Mouse (Mus musculus) midbrain, embryonic 11.5 days (tissue): ENCODE results near the gene Exosc5. TPM values are rescaled to one million over a fixed set of nuclear protein-coding genes. Genes with fewer than 3 reads are reported as not detected.

ENCODE experiments used
- ATAC-seq: fragments of 200-750 bp; cut with Nextera tagmentation; 2 replicates; pipeline ENCODE4 v1.8.0; 2017; ENCODE audit warnings: moderate TSS enrichment, moderate library complexity; ENCODE audit not compliant: low FRiP score
- DNase-seq: peaks from one replicate; pipeline ENCODE4 v3.0.0; 2015; ENCODE audit warnings: low spot score; ENCODE audit errors: missing footprints
- H3K27ac ChIP-seq: fragments of 300-500 bp; sonication (generic); 2 replicates; pipeline ENCODE4 v1.5.1; 2014; ENCODE audit warnings: low read depth, low read length
- H3K27me3 ChIP-seq: fragments of 300-500 bp; sonication (generic); 2 replicates; pipeline ENCODE4 v1.6.1; 2014; ENCODE audit warnings: mild to moderate bottlenecking, low read length, moderate library complexity, mixed read lengths; ENCODE audit not compliant: control insufficient read depth, insufficient read depth
- H3K36me3 ChIP-seq: fragments of 300-500 bp; sonication (generic); 2 replicates; pipeline ENCODE4 v1.6.1; 2014; ENCODE audit warnings: mild to moderate bottlenecking, low read length, moderate library complexity, mixed read lengths; ENCODE audit not compliant: control insufficient read depth, insufficient read depth
- H3K4me1 ChIP-seq: fragments of 300-500 bp; sonication (generic); 2 replicates; pipeline ENCODE4 v1.6.1; 2014; ENCODE audit warnings: low read length; ENCODE audit not compliant: control insufficient read depth, insufficient read depth
- H3K4me2 ChIP-seq: fragments of 300-500 bp; sonication (generic); 2 replicates; pipeline ENCODE4 v1.6.1; 2014; ENCODE audit warnings: mild to moderate bottlenecking, moderate library complexity
- H3K4me3 ChIP-seq: fragments of 300-500 bp; sonication (generic); 2 replicates; pipeline ENCODE4 v1.5.1; 2014; ENCODE audit warnings: low read depth, low read length
- H3K9ac ChIP-seq: fragments of 300-500 bp; sonication (generic); 2 replicates; pipeline ENCODE4 v1.6.1; 2014; ENCODE audit warnings: low read length
- H3K9me3 ChIP-seq: fragments of 300-500 bp; sonication (generic); 2 replicates; pipeline ENCODE4 v1.6.1; 2016; ENCODE audit warnings: low read length; ENCODE audit not compliant: control insufficient read depth
- WGBS: fragments of 180-500 bp; shearing (Covaris S2); extraction: QIAGEN DNeasy Blood & Tissue Kit; methylation state at CpG from one replicate; pipeline ENCODE4 v1.1.7; 2014; 5-methylcytosine and 5-hydroxymethylcytosine counted together
- polyA plus RNA-seq: library from polyadenylated mRNA; unstranded; fragments of >200 nt; fragmentation: Nextera tagmentation; extraction: Ambion mirVana; gene quantifications from 2 replicates; pipeline ENCODE4 v1.2.1, GENCODE M21; 2014

The Exosc5 gene
- 40.2 and 46.4 TPM in 2 replicates for polyA plus RNA-seq

GRCm38 (mm10) chr7:25658657-25659472, at the start of gene Exosc5, which contains the start of gene Bckdha:
Exosc5 (plus strand) TSS chr7:25659164.
Bckdha (minus strand) TSS chr7:25658981.
- H3K9me3 ChIP-seq, result no peaks in the 10 kb centered on the region
- H3K4me1 ChIP-seq, result peaks cover 6% of the 10 kb centered on the region
- peak within 1 kb of the TSS; percentile 67 for H3K4me3 ChIP-seq
- DNase-seq (peak; percentile 100), ATAC-seq (peak; percentile 99)
- H3K27me3 ChIP-seq, result no peaks in the 10 kb centered on the region
- peak within 1 kb of the TSS; percentile 33; the same call in 1 of the 2 replicates for H3K27ac ChIP-seq
- H3K36me3 ChIP-seq, result no peaks in the 10 kb centered on the region
- peak within 1 kb of the TSS; percentile 85 for H3K4me2 ChIP-seq
- peak within 1 kb of the TSS; percentile 70 for H3K9ac ChIP-seq
- WGBS, result under 1% methylated on average over 50 of the region's 50 CpGs

- ATAC-seq (no peak), DNase-seq (no peak)
- no peaks in the 10 kb centered on the region for H3K9me3 ChIP-seq
- no peaks in the 10 kb centered on the region for H3K4me1 ChIP-seq
- no peak overlapping the region for H3K9ac ChIP-seq
- WGBS, result 45% methylated on average over 6 of the region's 6 CpGs
- no peaks in the 10 kb centered on the region for H3K27me3 ChIP-seq
- H3K36me3 ChIP-seq, result no peaks in the 10 kb centered on the region
- no peak overlapping the region for H3K4me2 ChIP-seq
- no peak overlapping the region for H3K27ac ChIP-seq
- no peak overlapping the region for H3K4me3 ChIP-seq
Observed at GRCm38 (mm10) chr7:25610056-25610455, 48.9 kb upstream of the Exosc5 start.

- H3K9me3 ChIP-seq, result no peaks in the 10 kb centered on the region
- DNase-seq (no peak), ATAC-seq (no peak)
- H3K4me3 ChIP-seq, result no peak overlapping the region
- 43% methylated on average over 7 of the region's 7 CpGs for WGBS
- H3K9ac ChIP-seq, result no peak overlapping the region
- no peaks in the 10 kb centered on the region for H3K36me3 ChIP-seq
- H3K4me1 ChIP-seq, result no peaks in the 10 kb centered on the region
- no peak overlapping the region for H3K27ac ChIP-seq
- no peaks in the 10 kb centered on the region for H3K27me3 ChIP-seq
- no peak overlapping the region for H3K4me2 ChIP-seq
Observed at GRCm38 (mm10) chr7:25611501-25611900, 47.5 kb upstream of the Exosc5 start.

- no peak overlapping the region for H3K9ac ChIP-seq
- 88% methylated on average over 5 of the region's 5 CpGs for WGBS
- ATAC-seq, result no peak
- no peaks in the 10 kb centered on the region for H3K36me3 ChIP-seq
- no peaks in the 10 kb centered on the region for H3K9me3 ChIP-seq
- H3K27ac ChIP-seq, result no peak overlapping the region
- H3K4me3 ChIP-seq, result no peak overlapping the region
- no peak for DNase-seq
- H3K4me1 ChIP-seq, result no peaks in the 10 kb centered on the region; the same call in 1 of the 2 replicates
- no peak overlapping the region for H3K4me2 ChIP-seq
- H3K27me3 ChIP-seq, result no peaks in the 10 kb centered on the region
Observed at GRCm38 (mm10) chr7:25614086-25614485, 44.9 kb upstream of the Exosc5 start.

- H3K4me3 ChIP-seq, result no peak overlapping the region
- H3K36me3 ChIP-seq, result no peaks in the 10 kb centered on the region
- DNase-seq, result no peak
- no peak overlapping the region for H3K27ac ChIP-seq
- no peak for ATAC-seq
- no peaks in the 10 kb centered on the region; the same call in 1 of the 2 replicates for H3K4me1 ChIP-seq
- no peak overlapping the region for H3K9ac ChIP-seq
- H3K4me2 ChIP-seq, result no peak overlapping the region
- H3K27me3 ChIP-seq, result no peaks in the 10 kb centered on the region
- 71% methylated on average over 21 of the region's 21 CpGs for WGBS
- H3K9me3 ChIP-seq, result no peaks in the 10 kb centered on the region
Observed at GRCm38 (mm10) chr7:25614831-25615705, 43.9 kb upstream of the Exosc5 start.

GRCm38 (mm10) chr7:25615706-25616011, 43.3 kb upstream of the Exosc5 start, which contains the start of gene Erich4:
Erich4 (minus strand) TSS chr7:25615892.
- Histone ChIP-seq H3K9me3 (no peaks in the 10 kb centered on the region), H3K27me3 (no peaks in the 10 kb centered on the region), H3K4me1 (no peaks in the 10 kb centered on the region; the same call in 1 of the 2 replicates), H3K27ac (no peak within 1 kb of the TSS), H3K4me3 (no peak within 1 kb of the TSS), H3K36me3 (no peaks in the 10 kb centered on the region), H3K4me2 (no peak within 1 kb of the TSS), H3K9ac (no peak within 1 kb of the TSS)
- ATAC-seq (no peak), DNase-seq (no peak)
- 85% methylated on average over 5 of the region's 5 CpGs for WGBS

GRCm38 (mm10) chr7:25617376-25618160, 41.4 kb upstream of the Exosc5 start:
- Histone ChIP-seq H3K36me3 (no peaks in the 10 kb centered on the region), H3K4me1 (no peaks in the 10 kb centered on the region; the same call in 1 of the 2 replicates), H3K4me2 (no peak overlapping the region), H3K4me3 (no peak overlapping the region), H3K27ac (no peak overlapping the region), H3K9ac (no peak overlapping the region), H3K9me3 (no peaks in the 10 kb centered on the region), H3K27me3 (no peaks in the 10 kb centered on the region)
- 87% methylated on average over 10 of the region's 10 CpGs for WGBS
- DNase-seq (no peak), ATAC-seq (no peak)

GRCm38 (mm10) chr7:25618865-25619721, 39.9 kb upstream of the Exosc5 start, which contains the start of gene Dmac2:
Dmac2 (plus strand) TSS chr7:25619414.
- ATAC-seq, result peak; percentile 92
- 1% methylated on average over 53 of the region's 53 CpGs for WGBS
- peak within 1 kb of the TSS; percentile 53 for H3K4me3 ChIP-seq
- H3K9ac ChIP-seq, result peak within 1 kb of the TSS; percentile 49
- H3K27me3 ChIP-seq, result no peaks in the 10 kb centered on the region
- no peaks in the 10 kb centered on the region for H3K9me3 ChIP-seq
- no peaks in the 10 kb centered on the region for H3K36me3 ChIP-seq
- H3K4me2 ChIP-seq, result peak within 1 kb of the TSS; percentile 58
- no peaks in the 10 kb centered on the region; the same call in 1 of the 2 replicates for H3K4me1 ChIP-seq
- peak; percentile 99 for DNase-seq
- no peak within 1 kb of the TSS for H3K27ac ChIP-seq
